Mouse (Mus musculus) cerebellum, adult 18-20 months (tissue): ENCODE data around the gene Fndc5.

Experiments used
- DNase-seq, 2 experiments: peaks; one replicate each; pipeline ENCODE4 v3.0.0; 2021

The Fndc5 gene

DNA sequence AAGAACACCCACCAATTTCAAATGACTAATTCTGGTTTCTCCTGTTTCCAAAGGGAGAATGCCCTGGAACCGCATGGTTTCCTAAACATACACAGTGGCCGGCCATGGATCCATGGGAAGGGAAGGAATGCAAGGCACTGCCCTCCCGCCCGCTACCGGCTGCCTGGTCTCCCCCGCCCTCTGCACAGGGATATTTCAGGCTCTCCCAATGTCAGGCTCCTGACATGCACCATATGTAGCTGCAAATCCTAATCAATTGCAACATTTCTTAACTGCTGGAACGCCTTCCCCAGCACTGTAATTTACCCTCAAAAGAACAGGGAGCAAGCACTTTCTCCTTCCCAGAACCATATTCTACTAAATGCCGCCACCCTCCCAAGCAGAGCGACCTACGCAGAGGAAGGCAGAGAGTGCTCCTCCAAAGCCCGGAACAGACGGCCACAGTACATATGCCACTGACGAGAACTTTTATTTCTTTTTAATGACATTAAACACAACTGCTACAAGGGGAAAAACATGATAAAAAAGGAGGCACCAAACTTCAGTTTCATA is 10.8 kb downstream of the Fndc5 start:
- no peak for DNase-seq

DNA sequence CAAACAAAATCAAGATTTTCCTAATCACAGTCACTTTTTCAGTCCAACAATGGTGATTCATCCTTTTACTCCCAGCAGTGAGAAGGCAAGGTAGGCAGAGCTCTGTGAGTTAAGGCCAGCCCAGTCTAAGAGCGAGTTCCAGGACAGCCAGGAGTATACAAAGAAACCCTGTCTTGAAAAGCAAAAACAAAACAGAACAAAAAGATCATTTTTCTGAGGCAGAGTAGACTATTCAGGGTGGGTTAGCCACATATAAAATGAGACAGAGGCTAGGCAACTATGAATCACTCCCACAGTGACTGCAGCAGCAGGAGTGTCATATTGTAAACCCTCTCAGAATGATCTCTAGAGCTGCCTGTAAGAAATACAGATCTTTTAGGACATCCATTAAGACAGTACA is 12.5 kb downstream of the Fndc5 start:
- no peak for DNase-seq

DNA sequence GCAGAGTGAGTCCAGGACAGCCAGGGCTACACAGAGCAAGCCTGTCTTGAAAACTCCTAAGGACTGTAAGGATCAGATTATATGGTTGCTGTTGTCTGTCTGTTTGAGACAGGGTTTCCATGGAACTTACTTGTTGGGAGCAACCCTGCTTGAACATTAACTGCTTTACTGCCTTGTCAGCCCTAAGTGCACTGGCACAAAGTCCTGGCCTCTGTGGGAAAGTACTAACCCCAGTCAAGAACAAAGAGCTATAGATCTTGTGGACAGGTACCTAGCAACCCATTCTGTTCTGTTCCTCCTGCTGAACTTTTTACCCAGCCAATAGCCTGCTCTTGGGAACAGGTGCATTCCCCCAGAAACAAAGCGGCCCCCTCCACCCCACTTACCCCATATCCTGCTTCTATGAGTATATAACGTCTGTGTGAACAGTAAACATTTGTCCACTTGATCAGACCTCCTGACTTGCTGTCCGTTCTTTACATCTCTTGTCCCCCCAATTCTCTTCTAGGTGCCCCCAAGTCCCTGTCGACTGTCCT is 14.5 kb downstream of the Fndc5 start:
- no peak for DNase-seq

DNA sequence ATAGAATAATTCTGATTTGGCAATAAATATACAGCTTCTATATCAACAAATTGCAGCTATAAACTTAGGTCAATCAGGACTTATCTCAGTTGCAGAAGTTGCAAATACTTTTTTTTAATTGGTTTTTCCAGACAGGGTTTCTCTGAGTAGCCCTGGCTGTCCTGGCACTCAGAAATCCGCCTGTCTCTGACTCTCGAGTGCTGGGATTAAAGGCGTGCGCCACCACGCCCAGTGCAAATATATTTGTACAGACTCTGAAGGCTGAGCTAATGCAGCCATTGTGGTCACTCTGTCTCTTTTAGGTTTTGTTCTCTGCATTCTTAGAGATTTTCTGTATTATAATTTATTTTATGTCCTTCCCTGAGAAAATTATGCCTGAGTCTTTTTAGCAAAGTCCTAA is 20.7 kb downstream of the Fndc5 start:
- no peak for DNase-seq

DNA sequence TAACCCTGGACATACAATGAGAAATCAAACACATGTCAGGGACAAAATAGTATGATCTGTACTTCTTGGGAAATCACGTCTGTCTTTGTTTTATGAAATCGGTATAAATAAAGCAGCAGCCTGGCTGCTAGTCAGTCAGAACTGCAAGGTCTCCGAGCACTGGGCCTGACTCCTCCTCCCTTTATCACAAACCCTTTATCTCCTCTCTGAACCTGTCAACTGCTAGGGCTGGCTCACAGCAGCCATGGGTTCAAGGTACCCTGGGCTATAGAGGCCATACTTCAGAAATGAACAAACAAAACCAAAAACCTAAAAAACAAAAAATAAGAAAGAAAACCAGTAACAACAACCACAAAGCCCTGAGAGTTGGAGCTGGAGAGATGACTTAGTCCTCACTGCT is 21.8 kb downstream of the Fndc5 start:
- DNase-seq = no peak

DNA sequence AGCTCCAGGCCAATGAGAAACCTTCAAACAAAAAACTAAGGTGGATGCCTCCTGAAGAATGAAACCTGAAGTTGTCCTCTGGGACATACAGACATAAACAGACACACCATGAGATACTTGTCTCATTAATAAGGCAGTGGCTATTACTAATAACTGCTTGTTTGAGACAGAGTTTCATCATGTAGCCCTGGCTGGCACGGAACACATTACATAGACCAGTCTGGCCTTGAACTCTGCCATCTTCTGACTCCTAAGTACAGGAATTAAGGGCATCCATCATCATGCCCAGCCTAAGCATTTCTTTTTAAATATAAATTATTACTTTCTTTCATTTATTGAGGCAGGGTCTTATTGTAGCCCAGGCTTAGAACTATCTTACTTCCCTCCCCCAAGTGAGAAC is 24.3 kb downstream of the Fndc5 start:
- DNase-seq = no peak

DNA sequence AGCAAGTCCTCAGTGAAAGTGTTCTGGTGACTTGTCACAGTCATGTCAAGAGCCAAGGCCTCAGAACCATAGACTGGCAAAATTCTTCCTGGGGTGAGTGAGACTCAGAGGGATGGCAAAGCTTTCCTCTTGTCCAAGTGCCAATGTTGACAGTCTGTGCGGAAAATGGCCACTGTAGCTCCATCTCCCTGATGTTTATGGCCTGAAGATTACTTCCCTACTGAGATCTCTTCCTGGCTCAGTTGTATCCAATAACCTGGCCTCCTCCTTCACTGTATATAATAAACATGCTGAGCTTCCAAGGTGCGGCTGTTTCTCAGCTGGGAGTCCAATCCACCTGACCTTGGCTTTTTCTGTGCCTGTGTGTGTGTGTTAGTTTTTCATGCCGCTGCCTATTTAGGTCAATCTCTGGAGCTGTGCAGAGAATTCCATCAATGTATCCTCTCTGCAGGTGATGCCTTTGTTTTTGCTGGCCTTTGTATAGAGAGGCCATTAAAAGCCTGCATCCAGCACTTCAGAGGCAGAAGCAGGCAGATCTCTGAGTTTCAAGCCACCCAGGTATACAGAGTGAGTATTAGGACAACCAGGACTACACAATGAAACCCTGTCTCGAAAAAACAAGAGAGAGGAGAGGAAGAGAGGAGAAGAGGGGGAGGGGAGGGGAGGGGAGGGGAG is 24.9 kb downstream of the Fndc5 start:
- peak; percentile 62 to 64 for DNase-seq

DNA sequence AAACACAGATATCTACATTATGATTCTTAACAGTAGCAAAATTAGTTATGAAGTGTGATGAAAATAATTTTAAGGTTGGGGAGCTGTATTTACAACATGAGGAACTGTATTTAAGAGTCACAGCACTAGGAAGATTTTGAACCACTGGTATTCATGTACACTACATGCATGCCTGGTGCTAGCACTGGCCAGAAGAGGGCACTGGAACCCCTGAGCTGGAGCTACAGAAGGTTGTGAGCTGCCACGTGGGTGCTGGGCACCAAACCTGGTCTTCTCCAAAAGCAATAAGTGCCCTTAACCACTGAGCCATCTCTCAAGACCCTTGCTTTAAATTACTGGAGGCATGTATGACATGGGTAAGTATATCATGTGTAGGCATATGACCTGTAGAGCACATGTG is 35.7 kb downstream of the Fndc5 start:
- no peak for DNase-seq

DNA sequence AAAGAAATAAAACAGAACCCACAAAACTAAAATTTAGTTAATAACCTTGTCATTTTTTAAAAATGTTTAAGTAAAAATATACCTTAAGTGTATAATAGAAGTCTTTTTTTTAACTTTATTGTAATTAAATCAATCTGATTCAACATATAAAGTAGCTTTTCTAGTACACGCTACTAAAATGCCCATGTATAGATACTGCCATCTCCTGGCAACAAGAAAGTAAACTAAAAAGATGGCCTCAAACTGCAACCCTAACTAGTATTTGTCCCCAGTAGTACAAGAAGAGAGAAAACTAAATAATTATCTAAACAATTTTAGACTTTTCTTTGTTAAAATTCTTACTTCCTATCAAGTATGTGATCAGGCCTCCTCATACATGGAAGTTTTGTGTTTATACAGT is 42.8 kb downstream of the Fndc5 start:
- DNase-seq = no peak

DNA sequence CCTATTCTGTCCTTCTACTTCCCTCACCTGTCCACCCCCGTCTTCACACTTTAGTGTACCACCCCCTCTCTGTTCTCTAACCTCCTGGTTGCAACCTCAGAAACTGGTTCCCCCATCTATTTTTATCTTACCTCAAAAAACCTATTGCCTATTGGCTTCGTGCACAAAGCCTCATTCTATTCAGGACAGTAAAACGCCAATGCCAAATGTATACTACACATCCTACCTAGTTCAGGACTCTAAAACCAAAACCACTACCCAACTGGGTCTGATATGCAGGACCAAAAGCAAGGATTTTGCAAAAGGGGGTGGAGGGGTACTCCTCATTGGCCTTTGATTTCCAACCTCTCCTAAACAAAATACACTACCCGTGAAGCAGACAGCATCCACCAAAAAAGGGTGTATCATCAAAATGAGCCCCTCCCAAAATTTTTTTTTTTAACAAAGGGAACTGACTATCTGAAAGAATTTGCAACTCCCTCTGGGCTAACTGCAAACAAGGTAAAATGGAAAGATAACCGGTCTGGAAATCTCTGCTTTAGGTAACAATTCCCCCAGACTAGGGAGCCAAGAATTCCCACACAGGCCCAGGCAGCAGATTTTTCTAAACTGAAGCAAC is 51.4 kb downstream of the Fndc5 start:
- DNase-seq = no peak

DNA sequence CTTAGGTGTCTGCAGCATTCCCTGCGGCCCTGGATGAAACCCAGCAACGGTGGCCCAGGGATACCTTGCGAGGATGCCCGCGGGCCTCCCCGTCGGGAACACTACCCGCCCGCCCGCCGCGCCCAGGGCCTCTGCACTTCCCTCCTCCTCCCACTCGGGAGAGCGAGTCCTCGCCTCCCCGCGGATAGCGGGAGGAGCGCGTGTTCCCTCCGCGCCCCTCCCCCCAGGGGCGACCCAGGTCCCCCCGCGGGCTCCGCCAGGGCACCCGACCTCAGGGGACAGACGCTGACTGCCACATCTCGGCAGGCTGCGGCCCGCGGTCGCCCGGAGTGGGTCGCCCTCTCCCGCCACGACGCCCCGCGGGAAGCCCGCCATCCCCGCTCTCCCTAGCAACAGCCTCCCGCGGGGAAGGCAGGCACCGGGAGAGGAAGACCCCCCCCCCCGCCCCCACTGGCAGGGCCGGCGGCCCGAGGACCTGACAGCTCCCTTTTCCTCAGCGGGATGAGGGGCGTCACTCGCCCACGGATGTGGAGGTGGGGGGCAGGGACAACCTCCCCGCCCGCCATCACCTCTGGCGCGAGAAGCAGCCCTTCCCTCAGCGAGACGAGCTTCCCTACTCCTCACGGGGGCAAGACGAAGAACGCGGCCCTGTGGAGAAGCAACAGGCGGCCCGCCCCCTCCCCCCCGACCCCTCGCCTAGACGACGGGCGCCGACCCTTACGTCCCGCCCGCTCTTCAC is 52.2 kb downstream of the Fndc5 start:
- DNase-seq = peak; percentile 58 to 75

DNA sequence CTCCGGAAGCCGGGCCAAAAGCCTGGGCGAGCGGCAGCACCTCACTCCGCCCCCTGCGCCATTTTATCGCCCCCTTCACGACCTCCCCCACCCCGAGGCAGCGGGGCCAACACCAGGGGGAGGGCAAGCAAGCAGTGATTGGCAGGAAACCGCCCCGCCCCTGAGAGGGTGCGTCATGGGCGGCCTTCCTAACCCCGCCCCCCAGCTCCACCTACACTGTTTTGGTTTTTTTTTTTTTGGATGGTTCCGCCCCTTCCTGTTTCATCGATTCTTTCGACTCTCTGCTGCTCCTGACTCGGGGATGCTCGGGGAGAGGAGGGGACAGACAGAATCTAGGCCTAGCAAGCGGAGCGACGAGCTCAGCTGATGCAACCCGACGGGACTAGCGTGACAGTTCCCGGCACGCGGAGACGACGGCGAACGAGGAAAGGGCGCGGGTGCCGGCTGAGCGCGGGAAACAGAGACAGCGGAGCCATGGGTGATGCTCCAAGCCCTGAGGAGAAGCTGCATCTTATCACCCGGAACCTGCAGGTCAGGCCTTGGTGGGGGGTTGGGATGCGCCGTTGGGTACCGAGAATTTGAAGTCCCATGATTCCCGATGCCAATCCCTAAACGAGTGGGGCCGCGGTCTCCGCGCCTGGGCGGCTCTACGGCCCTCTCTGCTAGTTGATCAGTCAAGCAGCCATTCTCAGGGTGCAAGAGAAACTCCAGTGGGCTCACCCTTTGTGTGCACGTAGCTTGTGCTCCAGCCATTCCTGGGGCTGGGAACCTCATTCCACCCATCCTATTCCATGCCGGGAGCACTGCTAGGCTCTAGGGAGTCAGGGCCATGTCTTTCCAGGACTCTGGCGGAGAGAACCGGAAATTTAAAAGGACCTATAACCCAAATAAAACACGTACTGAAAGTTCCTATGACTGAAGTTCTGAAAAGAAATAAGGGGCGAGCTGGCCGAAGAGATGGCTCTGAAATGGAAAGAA is 53.0 kb downstream of the Fndc5 start, which contains the start of the genes S100pbp and Yars:
Gene S100pbp, minus strand, starts transcription at position 186 of the 978 bp plus-strand sequence.
Gene Yars, plus strand, starts transcription at position 219 of the 978 bp plus-strand sequence.
- DNase-seq = peak; percentile 96 to 98

DNA sequence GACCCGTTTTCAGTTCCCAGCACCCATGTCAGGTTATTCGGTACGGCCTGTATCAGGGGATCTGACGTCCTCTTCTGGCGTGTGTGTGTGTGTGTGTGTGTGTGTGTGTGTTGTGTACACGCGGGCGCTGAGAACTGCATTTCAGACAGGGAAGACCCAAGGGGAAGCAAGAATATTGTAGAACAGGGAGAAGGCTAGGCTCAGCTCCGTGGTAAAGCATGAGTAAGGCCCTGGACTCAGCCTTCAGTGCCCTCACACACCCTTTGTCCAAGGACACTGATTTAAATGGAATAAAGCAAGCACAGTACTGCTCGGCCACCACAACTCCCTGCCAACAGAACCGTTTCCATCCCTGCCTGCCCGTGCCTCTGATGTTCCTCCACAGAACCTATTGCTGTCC is 53.7 kb downstream of the Fndc5 start:
- peak in 1 of 2 experiments; percentile 28 for DNase-seq

DNA sequence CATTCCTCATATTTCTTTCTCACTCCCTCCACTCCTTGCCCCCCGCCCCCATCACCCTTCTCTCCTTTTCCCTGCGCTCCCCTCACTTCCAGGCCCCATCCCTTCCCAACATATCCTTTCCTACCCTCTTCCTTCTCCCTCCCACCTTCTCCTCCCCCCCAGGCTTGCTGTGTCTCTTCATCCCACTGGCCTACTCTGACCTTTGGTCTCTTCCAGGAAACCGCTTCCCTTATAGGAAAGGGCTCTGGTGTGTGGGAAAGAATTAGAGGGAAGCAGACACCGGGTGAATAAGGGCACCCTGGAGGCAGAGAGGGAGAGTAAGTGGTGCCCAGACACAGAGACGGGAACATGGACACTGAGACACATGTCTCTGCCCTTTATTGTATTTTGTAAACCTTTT is 54.9 kb downstream of the Fndc5 start:
- DNase-seq = no peak
